Mouse (Mus musculus): ENCODE data around the gene Cracr2a.

DNA sequence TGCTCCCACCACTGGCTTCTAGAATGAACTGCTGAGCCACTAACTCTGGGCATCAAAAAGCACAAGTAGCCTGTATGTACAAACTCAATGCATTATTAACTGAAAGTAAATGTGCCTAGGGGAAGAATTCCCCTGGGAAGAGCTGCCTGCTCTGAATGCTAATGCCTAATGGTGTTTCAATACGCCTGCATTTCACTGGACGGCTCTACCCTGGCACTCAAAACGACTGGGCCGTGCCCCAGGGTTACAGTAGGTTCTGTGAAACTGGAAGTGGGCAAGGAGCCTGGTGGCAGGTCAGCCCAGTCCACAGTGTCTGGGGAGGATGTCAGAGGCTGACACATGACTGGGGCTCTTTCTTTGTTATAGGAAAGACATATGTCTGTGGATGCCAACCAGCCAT lies 123.8 kb downstream of the Cracr2a start:
- TF ChIP-seq CTCF (IDR thresholded peaks at IDR 0.05; ENCODE audit: low read depth, low read length) (no peak), GATA1 (IDR thresholded peaks at IDR 0.05; ENCODE audit: borderline replicate concordance, low read length) (no peak), TAL1 (conservative IDR thresholded peaks at IDR 0.05; ENCODE audit: low read depth, low read length) (no peak), POLR2AphosphoS5 (IDR thresholded peaks at IDR 0.05; ENCODE audit: insufficient replicate concordance, low read depth, low read length) (no peak)

Data from G1E (cell line).